Mouse (Mus musculus) embryonic facial prominence, embryonic 15.5 days (tissue): ENCODE measurements at regions not wholly inside any gene's neighbourhood (a gene's known extent, or its start where the extent isn't known, plus 50 kb on each side); places are given as distances from the start of the nearest gene placed in this dataset.

ENCODE experiments used
- ATAC-seq: fragments of 200-750 bp; cut with Nextera tagmentation; 2 replicates; pipeline ENCODE4 v1.8.0; 2017; ENCODE audit warnings: low read depth, moderate TSS enrichment; ENCODE audit not compliant: insufficient number of reproducible peaks, low FRiP score, low TSS enrichment
- H3K27ac ChIP-seq: fragments of 300-500 bp; sonication (generic); replicated peaks from 2 replicates; pipeline ENCODE4 v1.5.1; 2015; ENCODE audit warnings: mild to moderate bottlenecking, inconsistent platforms
- H3K27me3 ChIP-seq: fragments of 300-500 bp; sonication (generic); 2 replicates; pipeline ENCODE4 v1.6.1; 2015; ENCODE audit warnings: inconsistent platforms
- H3K36me3 ChIP-seq: fragments of 300-500 bp; sonication (generic); 2 replicates; pipeline ENCODE4 v1.6.1; 2015; ENCODE audit warnings: mild to moderate bottlenecking, inconsistent platforms
- H3K4me1 ChIP-seq: fragments of 300-500 bp; sonication (generic); 2 replicates; pipeline ENCODE4 v1.6.1; 2015; ENCODE audit warnings: inconsistent platforms
- H3K4me2 ChIP-seq: fragments of 300-500 bp; sonication (generic); replicated peaks from 2 replicates; pipeline ENCODE4 v1.6.1; 2015; ENCODE audit warnings: mild to moderate bottlenecking, inconsistent platforms
- H3K4me3 ChIP-seq: fragments of 300-500 bp; sonication (generic); replicated peaks from 2 replicates; pipeline ENCODE4 v1.5.1; 2015; ENCODE audit warnings: mild to moderate bottlenecking, inconsistent platforms
- H3K9ac ChIP-seq: fragments of 300-500 bp; sonication (generic); 2 replicates; pipeline ENCODE4 v1.6.1; 2015; ENCODE audit warnings: inconsistent platforms
- H3K9me3 ChIP-seq: fragments of 300-500 bp; sonication (generic); replicated peaks from 2 replicates; pipeline ENCODE4 v1.6.1; 2016; ENCODE audit warnings: inconsistent platforms
- WGBS: fragments of 180-500 bp; shearing (Covaris S2); methylation state at CpG from one replicate; pipeline ENCODE4 v1.1.7; 2015; 5-methylcytosine and 5-hydroxymethylcytosine counted together

GRCm38 (mm10) chr9:118266298-118266697, 116.3 kb upstream of the Cmc1 start:
- no peak overlapping the region for H3K4me2 ChIP-seq
- H3K4me1 ChIP-seq = no peaks in the 10 kb centered on the region
- no peaks in the 10 kb centered on the region for H3K27me3 ChIP-seq
- ATAC-seq = no peak
- no peak overlapping the region for H3K27ac ChIP-seq
- H3K9me3 ChIP-seq = no peaks in the 10 kb centered on the region
- no peak overlapping the region for H3K4me3 ChIP-seq
- WGBS = 53% methylated on average over 5 of the region's 5 CpGs
- H3K36me3 ChIP-seq = no peaks in the 10 kb centered on the region
- no peak overlapping the region for H3K9ac ChIP-seq

DNA sequence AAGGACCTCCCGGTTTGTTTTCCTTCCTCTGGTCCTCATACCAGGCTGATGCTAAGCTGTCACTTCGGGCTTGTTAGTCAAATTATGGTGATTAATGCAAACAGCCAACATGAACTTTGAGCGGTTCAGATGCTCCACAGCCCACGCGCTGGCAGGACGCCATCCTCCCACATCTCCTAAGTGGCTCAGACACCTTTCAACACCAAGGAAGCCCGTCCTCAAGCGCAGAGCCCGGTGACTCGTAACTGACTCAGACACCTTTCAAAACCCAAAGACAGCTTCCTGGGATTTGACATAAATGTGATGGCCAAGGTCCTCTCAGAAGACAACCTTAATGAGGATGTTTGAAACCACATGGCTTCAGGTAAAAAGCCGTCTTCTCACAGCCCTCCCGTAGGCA, 121.7 kb upstream of the Cmc1 start:
- Histone ChIP-seq H3K9ac (no peak overlapping the region), H3K27ac (no peak overlapping the region), H3K27me3 (no peaks in the 10 kb centered on the region), H3K4me2 (no peak overlapping the region), H3K9me3 (no peaks in the 10 kb centered on the region), H3K36me3 (no peaks in the 10 kb centered on the region), H3K4me1 (no peaks in the 10 kb centered on the region), H3K4me3 (no peak overlapping the region)
- no peak for ATAC-seq
- 80% methylated on average over 12 of the region's 12 CpGs for WGBS

GRCm38 (mm10) chr9:118272713-118273407, 122.9 kb upstream of the Cmc1 start:
- Histone ChIP-seq H3K9ac (no peak overlapping the region), H3K4me1 (no peaks in the 10 kb centered on the region), H3K4me2 (no peak overlapping the region), H3K9me3 (no peaks in the 10 kb centered on the region), H3K27me3 (no peaks in the 10 kb centered on the region), H3K4me3 (no peak overlapping the region), H3K36me3 (no peaks in the 10 kb centered on the region), H3K27ac (no peak overlapping the region)
- no peak for ATAC-seq
- WGBS = 68% methylated on average over 11 of the region's 11 CpGs

GRCm38 (mm10) chr9:118285481-118285880, 135.5 kb upstream of the Cmc1 start:
- Histone ChIP-seq H3K4me3 (no peak overlapping the region), H3K27ac (no peak overlapping the region), H3K4me2 (no peak overlapping the region), H3K9ac (no peak overlapping the region), H3K9me3 (no peaks in the 10 kb centered on the region), H3K27me3 (no peaks in the 10 kb centered on the region), H3K4me1 (no peaks in the 10 kb centered on the region), H3K36me3 (no peaks in the 10 kb centered on the region)
- no peak for ATAC-seq
- 74% methylated on average over 3 of the region's 3 CpGs for WGBS

DNA sequence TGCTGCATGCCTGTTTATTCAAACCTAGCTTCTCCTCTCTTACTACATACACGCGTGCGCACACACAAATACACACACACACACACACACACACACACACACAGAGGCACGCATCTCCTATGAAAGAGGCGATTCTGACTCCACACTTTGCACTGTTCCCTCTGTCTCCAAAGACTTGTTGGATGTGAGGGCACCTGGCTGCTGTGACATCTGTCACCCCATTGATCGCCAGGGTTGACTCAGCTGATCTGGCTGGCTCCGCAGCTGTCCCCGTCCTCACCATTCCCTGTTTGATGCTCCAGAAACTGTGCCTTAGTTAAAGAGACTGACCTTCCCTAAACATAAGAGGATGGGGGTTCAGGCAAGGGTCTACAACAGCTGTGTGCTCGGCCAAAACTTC, 137.6 kb upstream of the Cmc1 start:
- 81% methylated on average over 9 of the region's 9 CpGs for WGBS
- no peak overlapping the region for H3K9ac ChIP-seq
- no peaks in the 10 kb centered on the region for H3K36me3 ChIP-seq
- no peak overlapping the region for H3K4me3 ChIP-seq
- no peaks in the 10 kb centered on the region for H3K27me3 ChIP-seq
- no peaks in the 10 kb centered on the region for H3K4me1 ChIP-seq
- ATAC-seq = no peak
- H3K9me3 ChIP-seq = no peaks in the 10 kb centered on the region
- H3K4me2 ChIP-seq = no peak overlapping the region
- H3K27ac ChIP-seq = no peak overlapping the region

DNA sequence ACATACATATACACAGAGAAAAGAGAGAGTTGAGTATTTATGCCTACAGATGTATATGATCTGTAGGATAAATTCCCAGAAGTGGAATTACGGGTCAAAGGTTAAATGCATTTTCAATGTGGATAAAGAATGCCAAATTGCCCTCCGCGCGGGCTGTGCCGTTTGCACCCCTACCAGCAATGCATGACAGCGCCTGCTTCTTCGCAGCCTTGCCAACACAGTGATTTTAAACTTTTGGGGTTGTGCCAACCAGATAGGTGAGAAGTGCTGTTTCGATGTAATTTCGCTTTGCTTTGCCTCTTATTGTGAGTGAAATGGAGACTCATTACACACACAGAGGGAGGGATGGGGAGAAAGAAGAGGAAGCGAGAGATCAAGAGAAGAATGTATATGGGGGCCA, 142.9 kb upstream of the Cmc1 start:
- WGBS = 77% methylated on average over 10 of the region's 10 CpGs
- ATAC-seq = no peak
- H3K4me3 ChIP-seq = no peak overlapping the region
- H3K27me3 ChIP-seq = no peaks in the 10 kb centered on the region
- H3K4me1 ChIP-seq = no peaks in the 10 kb centered on the region
- no peak overlapping the region for H3K27ac ChIP-seq
- H3K9me3 ChIP-seq = no peaks in the 10 kb centered on the region
- no peaks in the 10 kb centered on the region for H3K36me3 ChIP-seq
- H3K9ac ChIP-seq = no peak overlapping the region
- H3K4me2 ChIP-seq = no peak overlapping the region

- no peaks in the 10 kb centered on the region for H3K36me3 ChIP-seq
- no peak overlapping the region for H3K27ac ChIP-seq
- no peak overlapping the region for H3K9ac ChIP-seq
- no peaks in the 10 kb centered on the region for H3K9me3 ChIP-seq
- H3K4me2 ChIP-seq = no peak overlapping the region
- H3K27me3 ChIP-seq = no peaks in the 10 kb centered on the region
- H3K4me1 ChIP-seq = no peaks in the 10 kb centered on the region
- H3K4me3 ChIP-seq = no peak overlapping the region
- ATAC-seq = no peak
- 73% methylated on average over 8 of the region's 8 CpGs for WGBS
Observed at GRCm38 (mm10) chr9:118294011-118294410, 144.0 kb upstream of the Cmc1 start.

- no peaks in the 10 kb centered on the region for H3K36me3 ChIP-seq
- no peaks in the 10 kb centered on the region for H3K27me3 ChIP-seq
- H3K27ac ChIP-seq = no peak overlapping the region
- H3K4me3 ChIP-seq = no peak overlapping the region
- no peak overlapping the region for H3K9ac ChIP-seq
- no peak overlapping the region for H3K4me2 ChIP-seq
- ATAC-seq = no peak
- no peaks in the 10 kb centered on the region for H3K9me3 ChIP-seq
- no peaks in the 10 kb centered on the region for H3K4me1 ChIP-seq
- 68% methylated on average over 11 of the region's 11 CpGs for WGBS
Observed at GRCm38 (mm10) chr9:118302785-118303384, 152.9 kb upstream of the Cmc1 start.

DNA sequence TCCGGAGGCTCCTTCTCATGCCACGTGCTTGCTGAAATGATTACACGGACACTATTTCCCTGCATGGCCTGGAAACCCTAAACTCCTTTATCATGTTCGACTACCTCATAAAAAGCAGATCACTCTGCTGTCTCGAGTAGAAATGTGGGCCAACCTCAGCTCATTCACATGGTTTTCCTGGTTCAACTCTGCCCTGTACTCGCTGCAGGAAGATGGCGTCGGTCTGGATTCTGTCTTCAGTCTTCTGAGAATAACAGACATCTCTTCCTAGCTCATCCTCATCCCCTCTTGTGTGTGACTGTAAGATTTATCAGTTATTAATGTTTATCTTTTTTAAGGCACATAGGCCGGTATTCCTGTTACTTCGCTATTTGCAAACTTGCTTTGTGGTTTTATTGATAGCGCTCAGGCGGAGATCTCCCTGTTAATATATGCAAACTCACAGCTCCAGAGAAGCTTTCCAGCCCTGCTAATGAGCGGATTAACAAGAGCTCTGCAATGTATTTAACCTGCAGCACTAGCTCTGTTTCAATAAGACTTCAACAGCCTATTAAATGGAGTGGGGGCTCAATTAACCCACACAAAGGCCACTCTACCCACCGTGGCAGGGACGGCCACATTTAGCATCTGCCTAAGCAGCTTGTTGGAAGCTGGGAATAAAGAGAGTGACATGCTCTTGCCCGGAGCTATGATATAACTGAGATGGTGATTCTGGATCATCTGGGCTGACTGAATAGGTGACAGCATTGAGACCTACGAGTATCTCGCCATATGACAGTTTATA, 159.5 kb upstream of the Eomes start:
- no peak for ATAC-seq
- Histone ChIP-seq H3K27me3 (no peaks in the 10 kb centered on the region), H3K9me3 (no peaks in the 10 kb centered on the region), H3K9ac (no peak overlapping the region), H3K4me3 (no peak overlapping the region), H3K4me2 (no peak overlapping the region), H3K36me3 (no peaks in the 10 kb centered on the region), H3K27ac (no peak overlapping the region), H3K4me1 (no peaks in the 10 kb centered on the region)
- WGBS = 83% methylated on average over 18 of the region's 18 CpGs

GRCm38 (mm10) chr9:118323796-118324195, 154.2 kb upstream of the Eomes start:
- Histone ChIP-seq H3K9me3 (no peaks in the 10 kb centered on the region), H3K4me2 (no peak overlapping the region), H3K27me3 (no peaks in the 10 kb centered on the region), H3K27ac (no peak overlapping the region), H3K9ac (no peak overlapping the region), H3K4me1 (no peaks in the 10 kb centered on the region), H3K4me3 (no peak overlapping the region), H3K36me3 (no peaks in the 10 kb centered on the region)
- no peak for ATAC-seq
- 37% methylated on average over 12 of the region's 12 CpGs for WGBS

- 60% methylated on average over 9 of the region's 9 CpGs for WGBS
- Histone ChIP-seq H3K4me3 (no peak overlapping the region), H3K9ac (no peak overlapping the region), H3K4me2 (no peak overlapping the region), H3K9me3 (no peaks in the 10 kb centered on the region), H3K4me1 (no peaks in the 10 kb centered on the region), H3K27ac (no peak overlapping the region), H3K36me3 (no peaks in the 10 kb centered on the region), H3K27me3 (no peaks in the 10 kb centered on the region)
- no peak for ATAC-seq
Observed at GRCm38 (mm10) chr9:118326656-118327055, 151.4 kb upstream of the Eomes start.
